Mouse (Mus musculus) spleen, adult 2 months (tissue): ENCODE results near the gene Tmc6.

Experiments used
- CTCF ChIP-seq: fragments of 200-500 bp; IDR thresholded peaks from 2 replicates; pipeline ENCODE4 v1.5.1; 2011; ENCODE audit warnings: mild to moderate bottlenecking, inconsistent platforms; ENCODE audit not compliant: insufficient read depth, insufficient read length, insufficient replicate concordance; ENCODE audit errors: extremely low read depth
- POLR2A ChIP-seq: fragments of 200-500 bp; IDR thresholded peaks from 2 replicates; pipeline ENCODE4 v1.6.1; 2011; ENCODE audit warnings: low read depth, low read length, inconsistent platforms

DNA sequence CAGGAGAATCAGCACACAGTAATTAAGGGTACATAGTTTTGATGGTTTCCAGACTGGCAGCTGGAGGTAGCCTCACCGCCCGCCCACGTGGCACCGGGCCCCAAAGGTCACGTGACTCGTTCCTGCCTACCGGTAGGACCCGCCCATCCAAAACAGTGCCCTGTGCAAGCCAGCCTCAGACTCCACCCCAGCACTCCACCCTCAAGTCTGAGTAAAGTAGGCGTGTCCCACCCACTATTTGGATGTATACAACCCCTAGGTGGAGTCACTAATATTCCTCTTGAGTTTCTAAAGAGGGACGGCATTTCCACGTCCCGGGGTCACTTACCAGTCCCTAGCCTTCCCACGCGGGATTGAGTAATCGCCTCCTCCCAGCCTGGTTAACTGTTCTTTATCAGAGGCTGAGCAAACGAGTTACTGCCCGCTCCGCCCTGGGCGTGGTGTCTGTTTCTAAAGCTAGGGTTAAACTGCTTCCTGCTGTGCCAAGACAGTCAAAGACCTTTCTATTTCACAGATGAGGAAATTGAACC lies 1.4 kb downstream of the Tmc6 start:
- TF ChIP-seq CTCF (no peak), POLR2A (no peak)
